Mouse (Mus musculus) hindbrain, embryonic 15.5 days (tissue): ENCODE measurements around the gene Eif2b3. TPM values are rescaled to one million over a fixed set of nuclear protein-coding genes. Genes with fewer than 3 reads are reported as not detected.

Source experiments
- ATAC-seq: fragments of 200-750 bp; cut with Nextera tagmentation; 2 replicates; pipeline ENCODE4 v1.8.0; 2017; ENCODE audit warnings: low read depth, moderate number of reproducible peaks, moderate TSS enrichment; ENCODE audit not compliant: low FRiP score
- H3K27ac ChIP-seq: fragments of 300-500 bp; sonication (generic); replicated peaks from 2 replicates; pipeline ENCODE4 v1.5.1; 2015; ENCODE audit warnings: mild to moderate bottlenecking, inconsistent platforms
- H3K27me3 ChIP-seq: fragments of 300-500 bp; sonication (generic); 2 replicates; pipeline ENCODE4 v1.6.1; 2015; ENCODE audit warnings: control low read depth, inconsistent platforms
- H3K36me3 ChIP-seq: fragments of 300-500 bp; sonication (generic); 2 replicates; pipeline ENCODE4 v1.6.1; 2015; ENCODE audit warnings: control low read depth, inconsistent platforms
- H3K4me1 ChIP-seq: fragments of 300-500 bp; sonication (generic); replicated peaks from 2 replicates; pipeline ENCODE4 v1.6.1; 2015; ENCODE audit warnings: control low read depth, inconsistent platforms
- H3K4me2 ChIP-seq: fragments of 300-500 bp; sonication (generic); 2 replicates; pipeline ENCODE4 v1.6.1; 2015; ENCODE audit warnings: moderate library complexity, mild to moderate bottlenecking, inconsistent platforms
- H3K4me3 ChIP-seq: fragments of 300-500 bp; sonication (generic); 2 replicates; pipeline ENCODE4 v1.5.1; 2015; ENCODE audit warnings: mild to moderate bottlenecking, inconsistent platforms
- H3K9ac ChIP-seq: fragments of 300-500 bp; sonication (generic); 2 replicates; pipeline ENCODE4 v1.6.1; 2015; ENCODE audit warnings: inconsistent platforms
- H3K9me3 ChIP-seq: fragments of 300-500 bp; sonication (generic); 2 replicates; pipeline ENCODE4 v1.6.1; 2016; ENCODE audit warnings: control low read depth, inconsistent platforms
- WGBS: fragments of 180-500 bp; shearing (Covaris S2); methylation state at CpG from one replicate; pipeline ENCODE4 v1.1.7; 2015; 5-methylcytosine and 5-hydroxymethylcytosine counted together
- polyA plus RNA-seq: library from polyadenylated mRNA; unstranded; fragments of >200 nt; fragmentation: Nextera tagmentation; extraction: Ambion mirVana; gene quantifications from 2 replicates; pipeline ENCODE4 v1.2.1, GENCODE M21; 2015

The Eif2b3 gene
- polyA plus RNA-seq, 1 experiment from 2014 or later: 46.8 TPM

- no peak overlapping the region for H3K27ac ChIP-seq
- no peaks in the 10 kb centered on the region for H3K9me3 ChIP-seq
- no peak overlapping the region for H3K4me3 ChIP-seq
- 67% methylated on average over 4 of the region's 4 CpGs for WGBS
- H3K36me3 ChIP-seq: no peaks in the 10 kb centered on the region
- H3K4me2 ChIP-seq: no peak overlapping the region
- no peak overlapping the region for H3K9ac ChIP-seq
- ATAC-seq: no peak
- peaks cover 38% of the 10 kb centered on the region for H3K4me1 ChIP-seq
- H3K27me3 ChIP-seq: no peaks in the 10 kb centered on the region
These were observed 80.8 kb downstream of the Eif2b3 start for GRCm38 (mm10) chr4:117100036-117100435.

- Histone ChIP-seq H3K36me3 (no peaks in the 10 kb centered on the region), H3K9me3 (no peaks in the 10 kb centered on the region), H3K27ac (no peak overlapping the region), H3K27me3 (no peaks in the 10 kb centered on the region), H3K9ac (no peak overlapping the region), H3K4me1 (peaks cover 31% of the 10 kb centered on the region), H3K4me3 (no peak overlapping the region), H3K4me2 (no peak overlapping the region)
- ATAC-seq: no peak
- 46% methylated on average over 7 of the region's 7 CpGs for WGBS
These were observed 82.0 kb downstream of the Eif2b3 start for GRCm38 (mm10) chr4:117101218-117101617.

DNA sequence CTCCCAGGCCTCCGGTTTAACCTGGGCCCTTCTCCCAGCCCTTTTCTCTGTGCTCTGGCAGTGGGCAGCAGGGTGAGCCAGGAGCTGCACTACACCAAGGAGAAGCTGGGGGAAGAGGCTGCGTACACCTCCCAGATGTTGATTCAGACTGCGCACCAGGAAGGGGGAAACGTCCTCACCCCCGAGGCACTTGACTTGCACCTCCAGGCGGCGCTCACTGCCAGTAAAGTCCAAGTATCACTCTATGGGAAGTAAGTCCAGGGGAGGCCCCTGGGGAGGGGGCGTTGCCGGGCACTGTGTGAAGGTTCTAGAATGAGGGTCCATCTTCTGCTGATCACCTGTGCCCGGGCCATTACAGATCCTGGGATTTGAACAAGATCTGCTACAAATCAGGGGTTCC lies 85.5 kb downstream of the Eif2b3 start:
- Histone ChIP-seq H3K9me3 (no peaks in the 10 kb centered on the region), H3K36me3 (peaks cover 10% of the 10 kb centered on the region; the same call in 1 of the 2 replicates), H3K27me3 (no peaks in the 10 kb centered on the region), H3K4me1 (0 out of 2 replicates have a peak, but pooled peaks cover 5% of the 10 kb centered on the region), H3K9ac (no peak overlapping the region), H3K4me2 (no peak overlapping the region), H3K27ac (no peak overlapping the region), H3K4me3 (no peak overlapping the region)
- ATAC-seq: no peak
- 78% methylated on average over 10 of the region's 10 CpGs for WGBS

GRCm38 (mm10) chr4:117105127-117105526 lies 85.9 kb downstream of the Eif2b3 start:
- Histone ChIP-seq H3K36me3 (peaks cover 15% of the 10 kb centered on the region; the same call in 1 of the 2 replicates), H3K27me3 (no peaks in the 10 kb centered on the region), H3K4me3 (no peak overlapping the region), H3K9me3 (no peaks in the 10 kb centered on the region), H3K4me2 (no peak overlapping the region), H3K9ac (no peak overlapping the region), H3K27ac (no peak overlapping the region), H3K4me1 (0 out of 2 replicates have a peak, but pooled peaks cover 5% of the 10 kb centered on the region)
- ATAC-seq: no peak
- 50% methylated on average over 10 of the region's 10 CpGs for WGBS

DNA sequence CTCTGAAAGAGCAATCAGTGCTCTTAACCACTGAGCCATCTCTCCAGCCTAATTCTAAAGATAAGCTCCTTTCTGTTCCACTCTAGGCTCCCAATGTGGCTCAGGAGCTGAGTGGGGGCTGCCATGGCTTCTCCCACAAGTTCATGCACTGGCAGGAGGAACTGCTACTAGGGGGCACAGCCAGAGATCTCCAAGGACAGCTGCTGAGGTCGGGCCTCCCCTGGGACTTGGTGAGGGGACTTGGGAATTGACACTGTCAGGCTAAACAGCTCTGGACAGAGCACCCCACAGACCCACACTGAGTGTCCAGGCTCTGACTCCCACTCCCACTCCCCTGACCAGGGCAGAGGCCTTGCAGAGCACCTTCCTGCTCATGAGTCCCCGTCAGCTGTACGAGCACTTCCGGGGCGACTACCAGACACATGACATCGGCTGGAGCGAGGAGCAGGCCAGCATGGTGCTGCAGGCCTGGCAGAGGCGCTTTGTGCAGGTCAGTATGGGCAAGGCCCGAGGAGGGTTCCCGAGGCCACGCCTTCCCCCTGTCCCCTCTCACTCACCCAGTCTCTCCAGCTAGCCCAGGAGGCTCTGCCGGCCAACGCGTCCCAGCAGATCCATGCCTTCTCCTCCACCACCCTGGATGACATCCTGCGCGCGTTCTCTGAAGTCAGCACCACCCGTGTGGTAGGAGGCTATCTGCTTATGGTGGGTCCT lies 88.8 kb downstream of the Eif2b3 start:
- H3K27ac ChIP-seq: no peak overlapping the region
- H3K4me1 ChIP-seq: 0 out of 2 replicates have a peak, but pooled peaks cover 5% of the 10 kb centered on the region
- ATAC-seq: no peak
- H3K4me3 ChIP-seq: no peak overlapping the region
- H3K4me2 ChIP-seq: no peak overlapping the region
- WGBS: 85% methylated on average over 18 of the region's 18 CpGs
- no peaks in the 10 kb centered on the region for H3K9me3 ChIP-seq
- H3K36me3 ChIP-seq: peaks cover 35% of the 10 kb centered on the region
- no peak overlapping the region for H3K9ac ChIP-seq
- no peaks in the 10 kb centered on the region for H3K27me3 ChIP-seq

DNA sequence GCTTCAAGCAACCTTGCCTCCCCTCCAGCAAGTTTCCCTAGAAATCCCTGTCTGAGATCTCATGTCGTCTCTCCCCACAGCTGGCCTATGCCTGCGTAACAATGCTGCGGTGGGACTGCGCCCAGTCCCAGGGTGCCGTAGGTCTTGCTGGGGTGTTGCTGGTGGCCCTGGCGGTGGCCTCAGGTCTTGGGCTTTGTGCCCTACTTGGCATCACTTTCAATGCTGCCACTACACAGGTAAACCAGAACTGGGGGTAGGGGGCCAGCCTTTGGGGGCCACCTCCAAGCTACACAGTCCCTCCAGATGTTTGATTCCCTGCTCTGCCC lies 89.3 kb downstream of the Eif2b3 start:
- Histone ChIP-seq H3K4me2 (no peak overlapping the region), H3K4me3 (no peak overlapping the region), H3K27me3 (no peaks in the 10 kb centered on the region), H3K9me3 (no peaks in the 10 kb centered on the region), H3K9ac (no peak overlapping the region), H3K36me3 (peaks cover 40% of the 10 kb centered on the region), H3K4me1 (0 out of 2 replicates have a peak, but pooled peaks cover 5% of the 10 kb centered on the region), H3K27ac (no peak overlapping the region)
- 98% methylated on average over 6 of the region's 6 CpGs for WGBS
- no peak for ATAC-seq

DNA sequence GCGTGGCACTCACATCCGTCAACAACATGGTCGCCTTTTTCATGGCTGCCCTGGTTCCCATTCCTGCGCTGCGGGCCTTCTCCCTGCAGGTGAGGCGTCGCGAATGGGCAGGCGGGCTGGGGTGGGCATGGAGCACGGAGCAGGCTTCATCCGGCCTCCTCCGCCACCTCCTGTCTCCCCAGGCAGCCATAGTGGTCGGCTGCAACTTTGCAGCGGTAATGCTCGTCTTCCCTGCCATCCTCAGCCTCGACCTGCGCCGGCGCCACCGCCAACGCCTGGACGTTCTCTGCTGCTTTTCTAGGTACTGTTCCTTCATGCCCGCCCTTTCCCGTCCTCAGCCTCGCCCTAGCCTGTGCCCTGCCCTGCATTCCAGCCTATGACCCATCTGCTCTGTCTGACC lies 90.1 kb downstream of the Eif2b3 start:
- 91% methylated on average over 25 of the region's 25 CpGs for WGBS
- Histone ChIP-seq H3K9me3 (no peaks in the 10 kb centered on the region), H3K9ac (no peak overlapping the region), H3K27ac (no peak overlapping the region), H3K27me3 (no peaks in the 10 kb centered on the region), H3K4me1 (0 out of 2 replicates have a peak, but pooled peaks cover 5% of the 10 kb centered on the region), H3K4me3 (no peak overlapping the region), H3K36me3 (peaks cover 40% of the 10 kb centered on the region), H3K4me2 (no peak overlapping the region)
- ATAC-seq: no peak

GRCm38 (mm10) chr4:117110249-117110648 lies 91.0 kb downstream of the Eif2b3 start:
- Histone ChIP-seq H3K4me2 (no peak overlapping the region), H3K4me1 (no peaks in the 10 kb centered on the region), H3K9ac (no peak overlapping the region), H3K27ac (no peak overlapping the region), H3K27me3 (no peaks in the 10 kb centered on the region), H3K36me3 (peaks cover 46% of the 10 kb centered on the region), H3K9me3 (no peaks in the 10 kb centered on the region), H3K4me3 (no peak overlapping the region)
- WGBS: 93% methylated on average over 13 of the region's 13 CpGs
- no peak for ATAC-seq

- Histone ChIP-seq H3K4me3 (no peak overlapping the region), H3K27me3 (no peaks in the 10 kb centered on the region), H3K36me3 (peaks cover 46% of the 10 kb centered on the region), H3K4me1 (no peaks in the 10 kb centered on the region), H3K9ac (no peak overlapping the region), H3K4me2 (no peak overlapping the region), H3K9me3 (no peaks in the 10 kb centered on the region), H3K27ac (no peak overlapping the region)
- ATAC-seq: no peak
- 90% methylated on average over 11 of the region's 11 CpGs for WGBS
These were observed 91.8 kb downstream of the Eif2b3 start for GRCm38 (mm10) chr4:117110985-117111384.

DNA sequence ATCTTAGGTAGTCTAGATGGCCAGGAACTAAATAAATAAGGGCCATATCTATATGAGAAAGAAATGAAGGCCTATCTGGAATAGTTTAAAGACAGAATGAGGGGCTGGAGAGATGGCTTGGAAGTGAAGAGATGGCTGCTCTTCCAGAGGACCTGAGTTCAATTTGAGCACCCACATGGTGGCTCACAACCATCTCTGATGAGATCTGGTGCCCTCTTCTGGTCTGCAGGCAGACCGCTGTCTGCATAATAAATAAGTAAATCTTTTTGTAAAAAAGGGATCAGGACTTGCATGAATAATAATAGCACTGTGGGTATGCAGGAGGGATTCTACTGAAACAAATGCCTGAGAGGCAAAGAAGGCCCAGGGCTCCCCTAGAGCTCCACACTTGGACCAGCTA lies 94.0 kb downstream of the Eif2b3 start:
- Histone ChIP-seq H3K4me2 (no peak overlapping the region), H3K4me1 (no peaks in the 10 kb centered on the region), H3K36me3 (peaks cover 45% of the 10 kb centered on the region), H3K9me3 (no peaks in the 10 kb centered on the region), H3K27ac (no peak overlapping the region), H3K27me3 (no peaks in the 10 kb centered on the region), H3K9ac (no peak overlapping the region), H3K4me3 (no peak overlapping the region)
- no peak for ATAC-seq
- WGBS: 75% methylated on average over 1 of the region's 1 CpGs

GRCm38 (mm10) chr4:117115592-117115991 lies 96.4 kb downstream of the Eif2b3 start:
- Histone ChIP-seq H3K4me1 (peaks cover 7% of the 10 kb centered on the region), H3K4me3 (no peak overlapping the region), H3K9me3 (no peaks in the 10 kb centered on the region), H3K27ac (no peak overlapping the region), H3K4me2 (no peak overlapping the region), H3K27me3 (no peaks in the 10 kb centered on the region), H3K9ac (no peak overlapping the region), H3K36me3 (peaks cover 26% of the 10 kb centered on the region)
- WGBS: 87% methylated on average over 5 of the region's 5 CpGs
- ATAC-seq: no peak

DNA sequence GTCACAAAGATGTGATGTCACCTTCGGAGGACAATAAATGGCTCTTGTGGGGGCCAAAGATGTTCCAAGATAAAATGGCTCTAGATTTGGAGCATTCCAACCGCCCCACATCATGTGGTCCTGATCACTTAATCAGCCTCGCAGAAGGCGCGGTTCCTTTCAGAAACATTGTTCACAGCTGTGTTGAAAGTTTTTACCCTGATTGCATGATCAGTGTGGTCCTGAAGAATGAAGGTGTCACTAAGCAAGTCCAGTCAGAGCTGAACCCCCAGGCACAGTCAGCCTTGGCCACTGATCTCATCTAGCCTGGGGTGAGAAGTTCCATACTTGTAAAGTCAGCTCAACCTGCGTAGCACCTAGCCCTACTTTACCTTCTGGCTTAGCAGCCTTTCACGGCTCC lies 98.7 kb downstream of the Eif2b3 start:
- 96% methylated on average over 7 of the region's 7 CpGs for WGBS
- no peak for ATAC-seq

GRCm38 (mm10) chr4:117119636-117120035 lies 100.4 kb downstream of the Eif2b3 start:
- Histone ChIP-seq H3K4me1 (peaks cover 18% of the 10 kb centered on the region), H3K9me3 (no peaks in the 10 kb centered on the region), H3K27ac (peak overlapping the region; percentile 93), H3K36me3 (peaks cover 4% of the 10 kb centered on the region; the same call in 1 of the 2 replicates), H3K27me3 (no peaks in the 10 kb centered on the region), H3K9ac (peak overlapping the region; percentile 84), H3K4me2 (peak overlapping the region; percentile 100), H3K4me3 (peak overlapping the region; percentile 82)
- no peak for ATAC-seq
- 80% methylated on average over 5 of the region's 5 CpGs for WGBS

More for the DNA sequence above, 98.7 kb downstream of the Eif2b3 start:
- Histone ChIP-seq H3K4me3 (no peak overlapping the region), H3K27ac (no peak overlapping the region), H3K27me3 (no peaks in the 10 kb centered on the region), H3K9me3 (no peaks in the 10 kb centered on the region), H3K36me3 (peaks cover 11% of the 10 kb centered on the region; the same call in 1 of the 2 replicates), H3K4me1 (peaks cover 14% of the 10 kb centered on the region), H3K9ac (no peak overlapping the region), H3K4me2 (no peak overlapping the region)
